Mouse (Mus musculus) MEL (cell line): ENCODE measurements at regions not wholly inside any gene's neighbourhood (a gene's known extent, or its start where the extent isn't known, plus 50 kb on each side); places are given as distances from the start of the nearest gene placed in this dataset.

Source experiments
- DNase-seq: peaks from one replicate; pipeline ENCODE4 v3.0.0; 2011; ENCODE audit warnings: low read depth, low spot score
- H3K27ac ChIP-seq: 2 replicates; pipeline ENCODE4 v1.5.1; 2012; ENCODE audit warnings: low read depth, mild to moderate bottlenecking, control low read depth, low read length, moderate library complexity; ENCODE audit not compliant: control insufficient read depth
- H3K27me3 ChIP-seq, 2 experiments: fragments of 150-350 bp in 1 of 2; sonication (generic) in 1 of 2; 2 replicates each; pipeline ENCODE4 v1.6.1; 2012; ENCODE audit warnings: low read length in 2 of 2, mild to moderate bottlenecking in 2 of 2, improper control_type of control experiment in 1 of 2, moderate library complexity in 1 of 2; ENCODE audit not compliant: insufficient read depth in 2 of 2, control insufficient read depth in 1 of 2
- H3K36me3 ChIP-seq, 2 experiments: 2 replicates each; pipeline ENCODE4 v1.6.1; 2012 to 2014; ENCODE audit warnings: low read length in 2 of 2, improper control_type of control experiment in 1 of 2, inconsistent platforms in 1 of 2, mild to moderate bottlenecking in 1 of 2; ENCODE audit not compliant: insufficient read depth in 2 of 2, control insufficient read depth in 1 of 2
- H3K4me1 ChIP-seq, 2 experiments: fragments of 150-350 bp in 1 of 2; sonication (generic) in 1 of 2; 2 replicates each; pipeline ENCODE4 v1.6.1; 2012; ENCODE audit warnings: low read length in 2 of 2, improper control_type of control experiment in 1 of 2, mild to moderate bottlenecking in 1 of 2; ENCODE audit not compliant: insufficient read depth in 2 of 2, control insufficient read depth in 1 of 2
- H3K4me3 ChIP-seq, 2 experiments: fragments of 150-350 bp in 1 of 2; sonication (generic) in 1 of 2; 2 replicates each; pipeline ENCODE4 v1.5.1; 2012; ENCODE audit warnings: low read depth in 2 of 2, low read length in 2 of 2, mild to moderate bottlenecking in 2 of 2, moderate library complexity in 2 of 2, control low read depth in 1 of 2, improper control_type of control experiment in 1 of 2; ENCODE audit not compliant: control insufficient read depth in 1 of 2, insufficient read depth in 1 of 2
- H3K79me2 ChIP-seq: 2 replicates; pipeline ENCODE4 v1.6.1; 2012; ENCODE audit warnings: mild to moderate bottlenecking, low read length, moderate library complexity; ENCODE audit not compliant: control insufficient read depth, poor library complexity, insufficient read depth
- H3K9ac ChIP-seq: 2 replicates; pipeline ENCODE4 v1.6.1; 2012; ENCODE audit warnings: low read depth, mild to moderate bottlenecking, control low read depth, low read length, moderate library complexity; ENCODE audit not compliant: control insufficient read depth, poor library complexity, severe bottlenecking
- H3K9me3 ChIP-seq: fragments of 150-350 bp; sonication (generic); replicated peaks from 2 replicates; pipeline ENCODE4 v1.6.1; 2012; ENCODE audit warnings: mild to moderate bottlenecking, low read length, improper control_type of control experiment, moderate library complexity; ENCODE audit not compliant: insufficient read depth
- CHD2 ChIP-seq: IDR thresholded peaks from 2 replicates; pipeline ENCODE4 v1.6.1; 2011; ENCODE audit warnings: low read length, improper control_type of control experiment
- E2F4 ChIP-seq: IDR thresholded peaks from 2 replicates; pipeline ENCODE4 v1.6.1; 2011; ENCODE audit warnings: low read depth, low read length, improper control_type of control experiment, borderline replicate concordance
- ELF1 ChIP-seq: IDR thresholded peaks from 2 replicates; pipeline ENCODE4 v1.6.1; 2014; ENCODE audit warnings: low read depth, mild to moderate bottlenecking, inconsistent platforms, low read length, improper control_type of control experiment, moderate library complexity
- ETS1 ChIP-seq: IDR thresholded peaks from 2 replicates; pipeline ENCODE4 v1.6.1; 2012; ENCODE audit warnings: low read depth, mild to moderate bottlenecking, inconsistent platforms, low read length, improper control_type of control experiment, moderate library complexity
- GABPA ChIP-seq: IDR thresholded peaks from 2 replicates; pipeline ENCODE4 v1.6.1; 2012; ENCODE audit warnings: low read depth, mild to moderate bottlenecking, inconsistent platforms, low read length, improper control_type of control experiment, moderate library complexity
- HCFC1 ChIP-seq: IDR thresholded peaks from 2 replicates; pipeline ENCODE4 v1.6.1; 2012; ENCODE audit warnings: low read depth, mild to moderate bottlenecking, inconsistent platforms, low read length, improper control_type of control experiment, moderate library complexity
- JUND ChIP-seq: IDR thresholded peaks from 2 replicates; pipeline ENCODE4 v1.6.1; 2011; ENCODE audit warnings: low read depth, mild to moderate bottlenecking, improper control_type of control experiment, low read length
- MAFK ChIP-seq: IDR thresholded peaks from 2 replicates; pipeline ENCODE4 v1.6.1; 2011; ENCODE audit warnings: low read depth, mild to moderate bottlenecking, low read length, improper control_type of control experiment, borderline replicate concordance
- MAZ ChIP-seq: IDR thresholded peaks from 2 replicates; pipeline ENCODE4 v1.6.1; 2012; ENCODE audit warnings: low read depth, mild to moderate bottlenecking, inconsistent platforms, low read length, improper control_type of control experiment
- MYB ChIP-seq: IDR thresholded peaks from 2 replicates; pipeline ENCODE4 v1.6.1; 2011; ENCODE audit warnings: mild to moderate bottlenecking, low read depth, low read length, improper control_type of control experiment
- MYC ChIP-seq: IDR thresholded peaks from 2 replicates; pipeline ENCODE4 v1.6.1; 2011; ENCODE audit warnings: low read depth, mild to moderate bottlenecking, low read length, improper control_type of control experiment, moderate library complexity
- POLR2A ChIP-seq, 2 experiments: IDR thresholded peaks; 2 replicates each; pipeline ENCODE4 v1.6.1; 2011 to 2012; ENCODE audit warnings: low read length in 2 of 2, mild to moderate bottlenecking in 2 of 2, control low read depth in 1 of 2, improper control_type of control experiment in 1 of 2, low read depth in 1 of 2, moderate library complexity in 1 of 2; ENCODE audit not compliant: control insufficient read depth in 1 of 2, insufficient read depth in 1 of 2, poor library complexity in 1 of 2
- RAD21 ChIP-seq: IDR thresholded peaks from 2 replicates; pipeline ENCODE4 v1.6.1; 2011; ENCODE audit warnings: mild to moderate bottlenecking, low read depth, low read length, improper control_type of control experiment
- SMC3 ChIP-seq: IDR thresholded peaks from 2 replicates; pipeline ENCODE4 v1.6.1; 2011; ENCODE audit warnings: low read depth, low read length, improper control_type of control experiment
- UBTF ChIP-seq: IDR thresholded peaks from 2 replicates; pipeline ENCODE4 v1.6.1; 2012; ENCODE audit warnings: low read depth, mild to moderate bottlenecking, inconsistent platforms, low read length, improper control_type of control experiment, moderate library complexity, borderline replicate concordance; ENCODE audit not compliant: insufficient read depth
- USF2 ChIP-seq, 2 experiments: IDR thresholded peaks; 2 replicates each; pipeline ENCODE4 v1.6.1; 2011 to 2012; ENCODE audit warnings: improper control_type of control experiment in 2 of 2, low read length in 2 of 2, borderline replicate concordance in 1 of 2, inconsistent platforms in 1 of 2, low read depth in 1 of 2, mild to moderate bottlenecking in 1 of 2; ENCODE audit not compliant: insufficient read depth in 1 of 2

GRCm38 (mm10) chr10:98388543-98388942, 525.7 kb upstream of the Atp2b1 start:
- Histone ChIP-seq H3K79me2 (no peaks in the 10 kb centered on the region), H3K27me3 (no peaks in the 10 kb centered on the region), H3K9me3 (no peaks in the 10 kb centered on the region), H3K36me3 (no peaks in the 10 kb centered on the region), H3K4me1 (no peaks in the 10 kb centered on the region), H3K9ac (no peak overlapping the region), H3K27ac (no peak overlapping the region), H3K4me3 (no peak overlapping the region)
- TF ChIP-seq ETS1 (no peak), E2F4 (no peak), UBTF (no peak), MAZ (no peak), MYC (no peak), USF2 (IDR thresholded peaks at IDR 0.05; ENCODE audit: borderline replicate concordance in 1 of 2, insufficient read depth in 1 of 2, low read depth in 1 of 2, low read length in 2 of 2) (no peak), SMC3 (no peak)
- DNase-seq: no peak

GRCm38 (mm10) chr10:98399864-98400263, 514.3 kb upstream of the Atp2b1 start:
- DNase-seq: no peak
- Histone ChIP-seq H3K9me3 (no peaks in the 10 kb centered on the region), H3K4me1 (no peaks in the 10 kb centered on the region), H3K4me3 (no peak overlapping the region), H3K36me3 (no peaks in the 10 kb centered on the region), H3K9ac (no peak overlapping the region), H3K27me3 (no peaks in the 10 kb centered on the region), H3K79me2 (no peaks in the 10 kb centered on the region), H3K27ac (no peak overlapping the region)
- TF ChIP-seq MYB: no peak
- TF ChIP-seq MAFK: no peak
- TF ChIP-seq JUND: no peak
- no peak for TF ChIP-seq HCFC1
- no peak for TF ChIP-seq CHD2
- no peak for TF ChIP-seq RAD21
- no peak for TF ChIP-seq GABPA
- TF ChIP-seq SMC3: no peak
- TF ChIP-seq POLR2A (IDR thresholded peaks at IDR 0.05; ENCODE audit: control insufficient read depth in 1 of 2, insufficient read depth in 1 of 2, low read depth in 1 of 2, low read length in 2 of 2, poor library complexity in 1 of 2): no peak
- no peak for TF ChIP-seq ELF1
